Mouse (Mus musculus) left cerebral cortex, adult 2 months (tissue): ENCODE measurements around the gene Kalrn. TPM values are rescaled to one million over a fixed set of nuclear protein-coding genes. Genes with fewer than 3 reads are reported as not detected.
A peak's percentile ranks its signal among the peaks of the same experiment; 100 is the strongest.

Experiments
- DNase-seq, 2 experiments: peaks; one replicate each; pipeline ENCODE4 v3.0.0; 2021 to 2022; ENCODE audit warnings: low spot score in 2 of 2, mixed read lengths in 1 of 2; ENCODE audit errors: extremely low spot score in 1 of 2
- H3K27ac ChIP-seq: fragments of 200-600 bp; 2 replicates; pipeline ENCODE4 v1.8.1; 2022
- H3K4me3 ChIP-seq: fragments of 200-600 bp; 2 replicates; pipeline ENCODE4 v1.8.1; 2022
- CTCF ChIP-seq: fragments of 200-600 bp; IDR thresholded peaks from 2 replicates; pipeline ENCODE4 v1.8.1; 2022; ENCODE audit warnings: antibody characterized with exemption, mild to moderate bottlenecking, moderate library complexity
- intact Hi-C: fragments of 180-260 bp; cut with DNase I; formaldehyde crosslinking; loops from one replicate; pipeline ENCODE4 v1.15.1; 2025
- total RNA-seq, 2 experiments: library from RNA; stranded (reverse); gene quantifications; 2 replicates each; pipeline ENCODE4 v1.2.3; 2021

The Kalrn gene
- total RNA-seq, 2 experiments from 2014 or later: 539 to 570 TPM

DNA sequence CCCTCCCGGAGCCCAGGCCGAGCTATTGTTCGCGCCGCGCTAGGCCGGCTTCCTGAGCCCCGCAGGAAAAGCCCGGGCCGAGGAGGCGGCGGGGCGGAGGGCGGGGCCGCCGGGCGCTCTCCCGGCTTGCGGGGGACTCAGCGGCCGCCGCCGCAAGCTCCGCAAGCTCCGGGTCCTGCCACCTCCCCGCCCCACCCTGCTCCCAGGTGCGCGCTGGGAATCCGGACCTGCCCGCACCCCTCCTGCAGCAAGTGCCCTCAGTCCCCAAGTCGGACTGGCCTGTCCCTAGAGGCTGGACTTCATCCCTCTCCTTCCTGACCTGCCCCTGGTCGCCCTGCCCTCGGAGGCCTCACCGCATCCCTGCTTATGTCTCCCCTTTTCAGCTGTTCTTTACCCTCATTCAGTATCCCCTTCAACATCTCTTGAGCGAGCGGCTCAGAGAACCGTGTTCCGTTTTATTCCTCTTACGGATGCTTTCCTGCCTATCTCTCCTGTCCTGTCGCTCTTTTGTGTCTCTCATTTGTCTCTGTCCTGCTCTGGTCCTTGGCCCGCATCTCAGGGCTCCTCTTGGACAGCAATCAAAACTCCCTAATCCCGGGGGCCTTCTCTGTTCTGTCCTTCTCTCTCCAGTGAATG is 642 bp upstream of the Kalrn start:
- Histone ChIP-seq H3K4me3 (peak overlapping the region; percentile 85), H3K27ac (peak overlapping the region; percentile 79)
- DNase-seq: peak; percentile 49 to 53
- intact Hi-C loops: loop anchor here (2.0 to 5.0 kb wide), 6 partner anchors 43 to 231 kb away; no protein-coding TSS in a partner anchor
- no peak for TF ChIP-seq CTCF

DNA sequence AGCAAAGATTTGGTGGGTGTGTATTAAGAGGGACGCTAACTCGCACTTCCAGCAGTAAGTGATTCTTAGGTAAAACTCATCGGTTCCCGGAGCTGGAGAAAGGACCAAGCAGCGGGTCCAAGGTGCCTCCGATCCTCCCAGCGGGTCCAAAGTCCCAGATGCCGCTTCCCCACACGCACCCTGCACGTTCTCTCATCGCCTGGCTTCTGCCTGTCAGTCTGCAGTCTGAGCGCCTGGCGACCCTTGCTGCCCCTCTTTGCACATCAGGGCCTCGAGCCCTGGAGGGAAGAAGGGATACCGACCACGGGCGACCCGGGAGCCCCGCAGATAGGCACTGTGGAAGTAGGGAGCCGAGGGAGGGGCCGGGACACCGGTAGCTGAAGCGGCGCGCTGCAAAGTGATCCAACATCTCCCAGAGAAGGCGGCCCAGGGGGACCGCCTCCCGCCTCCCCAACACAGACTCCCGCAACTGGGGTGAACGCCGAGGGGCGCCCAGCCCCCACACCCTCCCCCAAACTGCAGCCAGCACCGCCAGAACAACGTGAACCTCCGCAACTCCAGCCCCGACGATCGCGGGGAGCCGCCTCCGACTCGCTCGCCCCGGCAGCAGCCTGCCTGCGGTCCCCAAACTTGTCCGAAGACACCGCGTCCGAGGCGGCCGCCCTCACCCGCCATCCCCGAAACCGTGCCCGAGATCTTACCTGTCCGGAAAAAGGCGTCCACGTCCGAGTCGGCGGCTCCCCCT is 754 bp downstream of the Kalrn start:
- H3K4me3 ChIP-seq: peak overlapping the region; percentile 85
- intact Hi-C loops: loop anchor here (2.0 to 5.0 kb wide), 6 partner anchors 42 to 230 kb away; no protein-coding TSS in a partner anchor
- DNase-seq: peak; percentile 54 to 56
- peak overlapping the region; percentile 90 for H3K27ac ChIP-seq
- TF ChIP-seq CTCF: no peak

DNA sequence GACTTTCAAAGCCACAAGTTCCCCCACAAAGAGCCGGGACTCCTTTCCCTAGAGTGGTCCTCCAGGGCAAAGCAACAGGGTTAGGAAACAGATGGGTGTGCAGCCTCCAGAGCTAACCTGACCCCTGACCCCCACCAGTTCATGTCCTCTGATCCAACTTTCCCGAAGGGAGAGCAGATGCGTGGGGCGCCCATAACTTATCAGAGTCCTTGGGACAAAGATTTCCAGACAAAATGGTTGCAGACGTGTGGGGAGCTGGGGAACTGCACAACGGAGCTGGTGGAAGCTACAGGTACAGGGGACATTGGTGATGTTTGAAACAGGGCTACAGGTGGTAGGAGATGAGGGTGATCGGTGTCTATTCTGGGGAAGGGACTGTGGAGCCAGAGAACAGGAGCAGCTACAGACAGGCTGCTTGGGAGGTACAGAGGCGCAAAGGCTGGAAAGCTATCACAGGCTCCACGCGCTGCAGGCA is 1.4 kb downstream of the Kalrn start:
- Histone ChIP-seq H3K4me3 (peak overlapping the region; percentile 85), H3K27ac (peak overlapping the region; percentile 90; the same call in 1 of the 2 replicates)
- no peak for DNase-seq
- intact Hi-C loops: loop anchor here (2.0 to 5.0 kb wide), 6 partner anchors 41 to 229 kb away; no protein-coding TSS in a partner anchor
- peak; percentile 44 for TF ChIP-seq CTCF

DNA sequence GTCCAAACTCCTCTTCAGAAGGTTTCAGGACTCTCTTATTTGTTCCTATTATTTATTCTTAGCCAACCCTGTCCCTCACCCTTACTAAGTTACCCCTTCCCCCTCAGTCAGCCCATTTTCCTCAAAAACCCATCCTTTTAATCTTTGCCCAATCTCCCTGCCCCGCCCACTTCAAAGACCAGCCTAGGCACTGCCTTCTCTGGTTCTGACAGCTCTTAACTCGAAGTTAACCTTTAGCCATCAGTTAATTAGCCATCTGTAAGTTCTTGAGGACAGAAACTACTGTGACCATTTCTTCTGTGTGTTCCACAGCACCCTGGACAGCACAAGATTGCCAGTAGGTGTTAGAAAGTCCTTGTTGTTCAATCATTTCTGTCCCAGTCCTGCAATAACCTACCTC is 3.4 kb downstream of the Kalrn start:
- H3K27ac ChIP-seq: no peak overlapping the region
- intact Hi-C loops: loop anchor here (5.0 kb wide), 3 partner anchors 57 to 173 kb away; no protein-coding TSS in a partner anchor
- no peak for DNase-seq
- no peak overlapping the region for H3K4me3 ChIP-seq
- TF ChIP-seq CTCF: no peak

DNA sequence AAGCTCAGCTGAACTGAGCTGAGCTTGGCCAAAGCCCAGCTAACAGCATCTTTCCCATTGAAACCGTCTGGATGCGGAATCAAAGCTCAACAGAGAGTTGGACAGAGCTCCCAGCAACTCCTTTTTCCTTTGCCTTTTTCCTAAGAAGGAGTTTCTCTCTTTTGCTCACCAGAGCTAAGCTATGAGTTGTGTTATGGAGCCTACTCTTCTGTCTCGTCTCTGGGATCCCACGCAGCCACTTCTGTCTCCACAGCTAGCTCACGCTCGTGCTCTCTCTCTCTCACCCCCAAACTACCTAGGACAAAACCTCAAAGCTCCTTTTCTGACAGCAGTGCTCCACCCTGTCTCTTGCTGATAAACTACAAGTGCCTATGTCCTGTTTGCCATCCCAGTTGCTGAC is 4.5 kb downstream of the Kalrn start:
- H3K27ac ChIP-seq: peak overlapping the region; percentile 45; the same call in 1 of the 2 replicates
- TF ChIP-seq CTCF: no peak
- intact Hi-C loops: no loop called here
- H3K4me3 ChIP-seq: no peak overlapping the region; the same call in 1 of the 2 replicates
- DNase-seq: no peak

DNA sequence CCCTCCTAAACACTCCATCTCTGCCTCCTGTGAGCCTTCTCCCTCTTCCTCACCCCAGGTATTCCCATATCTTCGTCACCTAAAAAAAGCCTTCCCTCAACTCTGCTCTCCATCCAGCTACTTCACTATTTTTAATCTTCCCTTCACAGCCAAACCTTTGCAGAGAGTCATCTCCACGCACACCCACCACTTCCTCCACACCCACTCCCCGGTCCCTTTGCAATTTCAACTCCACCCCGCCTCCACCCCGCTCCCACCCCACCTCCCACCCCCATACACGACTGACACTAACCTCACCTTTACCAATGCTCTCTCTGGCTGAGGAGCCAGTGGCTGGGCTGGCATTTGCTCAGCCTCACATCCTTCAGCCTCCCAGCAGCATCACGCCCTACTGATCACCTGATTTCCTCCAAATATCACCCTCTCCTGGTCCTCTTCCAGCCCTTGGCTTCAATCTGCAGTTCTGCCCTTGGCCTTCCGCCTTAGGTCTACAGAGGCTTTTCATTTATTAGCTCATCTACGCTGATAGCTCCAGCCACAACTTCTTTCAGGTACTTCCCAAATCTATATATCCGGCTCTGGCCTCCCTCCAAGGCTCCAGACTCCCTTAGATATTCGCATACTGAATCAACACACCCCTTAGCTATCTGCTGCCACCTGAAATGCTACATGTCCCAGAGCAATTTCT is 9.6 kb downstream of the Kalrn start:
- H3K4me3 ChIP-seq: no peak overlapping the region
- no peak for DNase-seq
- intact Hi-C loops: no loop called here

DNA sequence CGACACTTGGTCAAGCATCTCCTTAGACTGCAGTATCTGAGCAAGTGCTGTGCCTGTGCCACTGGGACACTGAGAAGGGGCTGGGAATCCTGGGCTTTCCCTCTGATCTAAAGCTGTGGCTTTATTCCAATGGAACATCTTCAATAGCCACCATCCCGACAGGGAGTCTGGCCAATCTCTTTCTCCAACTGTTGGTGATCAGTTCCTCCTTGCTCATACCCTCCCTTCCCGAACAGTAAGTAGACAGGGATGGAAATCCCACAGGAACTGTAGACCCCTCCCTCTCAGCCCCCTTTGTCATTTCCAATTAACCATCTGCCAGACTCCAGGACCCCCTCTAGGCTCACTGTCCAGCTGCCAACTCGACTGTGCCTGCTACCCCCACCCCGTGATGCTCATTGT is 11.6 kb downstream of the Kalrn start:
- H3K27ac ChIP-seq: peak overlapping the region; percentile 61
- intact Hi-C loops: no loop called here
- no peak for TF ChIP-seq CTCF
- no peak for DNase-seq
- H3K4me3 ChIP-seq: no peak overlapping the region

More for the DNA sequence above, 9.6 kb downstream of the Kalrn start:
- peak overlapping the region; percentile 83 for H3K27ac ChIP-seq
- no peak for TF ChIP-seq CTCF

DNA sequence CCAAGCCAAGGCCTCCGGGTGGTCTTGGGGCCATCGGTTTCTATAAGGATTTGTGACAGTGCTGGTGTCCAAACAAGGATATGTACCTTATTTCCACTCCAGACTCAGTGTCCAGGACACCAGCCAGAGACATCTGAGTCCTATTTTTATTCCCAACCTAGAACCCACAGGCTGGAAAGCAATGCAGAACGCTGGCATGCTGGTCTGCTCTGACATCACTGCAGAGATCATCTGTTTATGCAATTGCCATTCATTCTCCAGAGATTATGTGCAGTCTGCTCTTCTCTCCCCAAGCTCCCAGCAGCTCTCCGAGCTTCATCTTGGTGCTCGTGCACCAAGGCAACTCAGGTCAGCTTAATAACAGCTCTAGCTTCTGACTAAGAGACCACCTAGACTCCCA is 12.5 kb downstream of the Kalrn start:
- no peak overlapping the region for H3K4me3 ChIP-seq
- intact Hi-C loops: no loop called here
- DNase-seq: peak in 1 of 2 experiments; percentile 43
- TF ChIP-seq CTCF: no peak
- H3K27ac ChIP-seq: peak overlapping the region; percentile 61; the same call in 1 of the 2 replicates

DNA sequence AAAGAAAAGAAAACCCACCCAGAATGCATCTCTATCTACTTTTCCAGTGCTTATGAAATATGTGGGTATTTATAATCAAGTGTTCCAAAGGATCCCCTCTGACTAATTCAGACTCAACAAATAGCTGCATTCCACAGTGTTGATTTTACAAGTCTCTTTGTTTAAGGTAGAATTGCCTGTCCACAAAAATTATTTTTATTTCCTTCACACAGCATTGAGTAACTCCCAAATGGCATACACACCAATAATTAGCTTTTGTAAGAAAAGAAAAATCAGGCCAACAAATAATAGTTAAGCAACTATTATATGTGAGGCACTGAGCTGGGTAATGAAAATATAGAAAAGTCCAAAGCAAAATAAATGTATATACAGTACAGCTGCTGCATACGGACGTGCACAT is 12.9 kb downstream of the Kalrn start:
- intact Hi-C loops: no loop called here
- TF ChIP-seq CTCF: no peak
- H3K4me3 ChIP-seq: no peak overlapping the region
- H3K27ac ChIP-seq: peak overlapping the region; percentile 12; the same call in 1 of the 2 replicates
- DNase-seq: no peak

DNA sequence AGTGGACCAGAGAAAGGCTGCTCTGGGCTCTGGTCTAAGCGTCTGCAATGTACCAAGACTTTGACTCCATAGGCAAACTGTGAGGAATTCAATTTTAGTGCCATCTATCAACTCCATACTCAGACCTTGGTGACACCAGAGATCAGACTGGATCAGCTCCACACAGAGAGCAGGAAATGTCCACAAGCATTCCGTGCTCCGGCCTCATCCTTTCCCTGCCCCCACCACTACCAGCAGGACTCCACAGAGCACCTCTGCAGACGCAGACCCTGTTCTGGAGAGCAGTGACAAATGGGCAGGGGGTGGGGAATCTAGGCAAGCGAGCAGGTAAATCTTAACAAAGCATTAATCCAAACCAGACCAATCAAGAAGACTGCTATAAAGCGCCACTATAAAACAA is 15.4 kb downstream of the Kalrn start:
- intact Hi-C loops: no loop called here
- TF ChIP-seq CTCF: no peak

DNA sequence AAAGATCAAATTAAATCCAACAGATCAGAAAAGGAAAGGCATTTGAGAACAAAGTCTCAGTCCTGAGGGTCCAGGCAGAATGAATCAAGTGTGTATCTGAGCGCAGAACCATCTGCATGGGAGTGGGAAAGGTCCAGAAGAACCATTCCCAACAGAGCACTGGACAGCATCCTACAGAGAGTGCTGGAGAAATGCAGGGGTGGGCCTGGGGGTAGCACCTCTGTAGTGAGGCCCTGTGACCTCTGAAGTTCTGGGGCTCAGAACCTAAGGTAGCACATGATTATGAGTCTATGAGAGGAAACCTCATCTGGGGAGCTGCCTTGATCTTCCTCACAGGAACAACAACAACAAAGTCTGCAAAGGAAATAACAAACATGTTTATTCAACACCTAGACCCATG is 20.6 kb downstream of the Kalrn start:
- Histone ChIP-seq H3K4me3 (no peak overlapping the region), H3K27ac (no peak overlapping the region)
- no peak for TF ChIP-seq CTCF
- no peak for DNase-seq
- intact Hi-C loops: no loop called here

More for the DNA sequence above, 15.4 kb downstream of the Kalrn start:
- Histone ChIP-seq H3K4me3 (no peak overlapping the region), H3K27ac (0 out of 2 replicates have a peak overlapping the region, but pooled peaks have one; percentile 34)
- no peak for DNase-seq
